Mouse (Mus musculus) fibroblast of lung, adult 2 months (primary cell): ENCODE measurements at regions not wholly inside any gene's neighbourhood (a gene's known extent, or its start where the extent isn't known, plus 50 kb on each side); places are given as distances from the start of the nearest gene placed in this dataset.
"Not testable (repeated sequence)": the region's sequence is repeated elsewhere in the genome, so short reads cannot be mapped to it uniquely, and the experiment has no call there.

ENCODE experiments used
- DNase-seq: peaks from one replicate; pipeline ENCODE4 v3.0.0-alpha.2; 2011; ENCODE audit warnings: low read depth

DNA sequence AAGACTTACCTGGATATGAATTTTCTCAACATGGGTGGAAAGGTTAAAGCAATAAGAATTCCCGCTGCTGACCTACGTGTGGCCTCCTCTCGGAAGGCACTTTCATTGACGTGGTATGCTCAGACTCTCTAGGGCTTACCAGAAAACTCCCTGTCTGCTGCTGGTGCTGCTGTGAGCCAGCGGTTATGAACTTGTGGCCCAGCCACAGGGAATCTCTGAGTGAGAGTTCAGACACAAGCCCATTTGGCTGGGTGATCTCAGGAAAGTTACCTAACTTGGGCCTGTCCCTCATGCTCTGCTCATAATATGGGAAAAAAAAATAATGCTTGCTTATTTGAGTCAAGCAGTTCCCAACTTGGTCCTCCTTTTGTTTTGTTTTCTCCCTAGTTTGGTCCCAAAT, 459.5 kb upstream of the Adamts5 start:
- peak; percentile 58 for DNase-seq

DNA sequence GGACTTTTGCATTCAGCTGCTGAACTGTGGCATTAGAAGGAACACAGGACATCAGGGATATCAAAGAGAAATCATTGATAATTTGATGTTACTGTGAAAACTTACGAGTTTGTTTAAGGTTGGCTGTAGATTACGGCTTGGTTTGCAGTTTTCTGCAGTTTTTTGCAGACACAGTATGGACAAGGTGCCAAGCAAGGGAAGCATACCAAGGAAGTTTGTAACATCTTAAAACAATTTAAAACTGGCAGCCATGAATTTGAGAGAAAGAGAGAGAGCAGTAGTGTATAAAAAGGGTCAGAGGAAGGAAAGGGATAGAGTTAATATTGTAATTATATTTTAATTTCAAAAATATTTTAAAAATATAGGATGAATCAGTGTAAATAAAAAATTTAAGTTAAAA, 453.4 kb upstream of the Adamts5 start:
- no peak for DNase-seq

DNA sequence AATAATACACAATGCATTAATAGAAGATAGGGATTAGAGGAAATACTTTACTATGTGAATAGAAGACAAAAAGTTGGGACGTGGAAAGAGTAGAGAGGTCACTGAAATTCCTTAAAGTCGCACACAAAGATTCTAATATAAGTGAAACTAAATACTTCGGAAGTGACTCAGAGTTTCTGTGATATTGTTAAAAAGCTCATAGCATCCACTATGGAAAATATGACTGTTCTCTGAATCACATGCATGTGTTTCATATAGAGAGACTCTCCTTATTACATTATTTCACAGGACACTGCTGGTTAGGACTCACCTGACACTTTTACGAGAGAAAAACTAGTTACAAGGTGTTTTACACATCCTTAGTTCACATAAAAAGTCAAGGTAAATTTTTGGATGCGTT, 446.1 kb upstream of the Adamts5 start:
- no peak for DNase-seq

DNA sequence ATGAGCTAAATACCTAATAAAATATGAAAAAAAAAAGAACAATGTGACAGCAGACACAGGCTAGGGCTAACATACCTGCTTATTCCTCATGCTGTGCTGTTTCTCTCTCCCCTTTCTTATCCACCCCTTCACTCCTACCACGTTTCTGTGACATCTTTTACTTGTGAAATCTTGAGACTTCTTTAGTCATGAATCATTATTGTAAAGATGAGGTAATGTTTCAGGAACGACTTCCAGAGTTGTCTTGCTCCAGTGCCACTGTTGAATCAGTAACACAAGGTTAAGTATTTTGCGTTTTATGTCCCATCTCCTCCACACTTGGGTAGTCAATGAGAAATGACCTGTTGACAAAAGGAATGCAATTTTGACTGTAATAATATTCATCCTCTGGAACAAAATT, 445.3 kb upstream of the Adamts5 start:
- DNase-seq: no peak

DNA sequence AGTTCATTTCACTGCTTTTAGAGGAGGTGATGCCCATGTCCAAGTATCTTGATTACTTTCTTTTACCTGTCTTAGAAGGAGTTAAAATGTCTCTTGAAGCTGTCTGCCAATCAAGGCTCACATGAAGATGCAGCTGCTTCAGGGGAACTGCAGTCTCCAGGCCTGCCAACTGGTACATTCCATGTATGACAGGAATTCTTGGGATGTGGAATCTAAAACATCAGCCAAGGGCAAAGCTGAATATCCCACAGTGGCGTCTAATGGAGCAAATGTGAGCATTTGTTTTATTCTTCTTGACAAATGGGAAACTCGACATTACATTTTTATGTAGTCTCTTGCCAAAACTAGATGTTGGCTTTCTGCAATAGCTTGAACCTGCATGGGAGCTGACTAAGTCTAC, 438.7 kb upstream of the Adamts5 start:
- DNase-seq: peak; percentile 50

DNA sequence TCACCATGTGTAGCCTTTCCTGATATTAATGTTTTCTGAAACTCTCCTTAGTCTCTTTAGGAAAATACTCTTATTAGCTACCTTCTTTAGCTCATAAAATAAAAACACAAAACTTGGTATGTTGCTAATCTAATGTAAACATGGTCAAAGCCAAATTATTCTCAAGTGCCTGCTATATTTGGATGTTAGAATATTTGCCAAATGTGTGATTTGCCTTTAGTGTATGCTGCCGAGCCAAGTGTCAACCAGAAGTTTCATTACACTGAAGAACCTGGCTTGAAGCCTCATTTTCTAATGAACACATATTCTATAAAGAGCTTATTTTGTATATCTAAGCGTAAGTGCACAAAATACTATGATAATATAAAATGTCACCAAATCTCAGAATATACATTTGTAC, 423.8 kb upstream of the Adamts5 start:
- DNase-seq: no peak

DNA sequence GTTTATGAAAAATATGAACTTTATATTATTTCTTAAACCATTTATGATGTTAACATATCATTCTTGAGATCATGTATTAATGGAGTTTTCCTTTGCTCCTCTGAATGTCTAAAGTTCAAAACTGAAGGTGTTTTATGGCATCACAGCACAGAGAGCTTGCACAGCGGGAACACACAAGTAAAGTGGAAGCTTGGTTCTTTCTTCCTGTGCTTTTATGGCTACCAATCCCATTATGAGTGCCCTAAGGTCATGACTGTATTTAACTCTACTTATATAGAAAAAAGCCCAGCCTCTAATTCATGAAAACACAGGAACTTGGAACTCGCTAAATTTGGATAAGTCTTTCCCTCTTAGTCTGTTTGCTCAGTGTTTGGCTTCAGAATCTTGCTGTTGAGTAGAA, 417.3 kb upstream of the Adamts5 start:
- no peak for DNase-seq

DNA sequence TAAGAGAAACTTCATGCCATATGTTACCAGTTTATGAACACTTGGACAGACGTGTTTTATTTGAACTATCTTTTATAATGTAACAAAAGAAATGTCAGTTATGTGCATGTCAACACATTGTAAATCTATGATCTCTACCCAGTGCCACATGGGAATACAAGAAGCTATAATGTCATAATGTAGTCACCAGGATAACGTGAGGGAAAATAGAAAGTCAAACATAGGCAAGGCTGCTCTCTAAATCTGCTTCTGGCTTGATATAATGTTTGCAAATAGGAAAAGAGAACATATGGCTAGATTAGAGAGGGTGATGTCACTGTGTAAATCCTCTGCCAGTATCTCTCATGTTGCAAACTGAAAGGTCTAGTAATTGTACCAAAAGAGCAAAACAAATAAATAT, 408.1 kb upstream of the Adamts5 start:
- no peak for DNase-seq

DNA sequence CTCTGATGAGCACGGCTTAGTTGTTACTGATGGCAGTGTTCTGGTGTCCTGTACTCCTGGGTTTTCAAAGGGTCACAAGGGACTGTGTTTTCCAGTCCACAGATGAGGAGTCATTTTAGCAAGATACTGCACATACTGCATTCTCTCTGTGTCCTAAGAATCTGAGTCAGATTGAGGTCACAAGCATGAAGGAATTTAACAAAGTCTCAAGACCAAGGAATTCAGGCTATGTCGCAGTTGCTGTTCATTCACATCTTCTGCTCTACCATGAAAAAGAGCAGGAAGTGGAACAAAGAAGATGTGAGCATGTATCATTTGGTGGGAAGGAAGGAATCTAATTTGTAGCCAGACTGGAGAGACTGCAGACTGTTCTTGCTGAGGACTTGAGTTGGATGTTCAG, 402.2 kb upstream of the Adamts5 start:
- no peak for DNase-seq

DNA sequence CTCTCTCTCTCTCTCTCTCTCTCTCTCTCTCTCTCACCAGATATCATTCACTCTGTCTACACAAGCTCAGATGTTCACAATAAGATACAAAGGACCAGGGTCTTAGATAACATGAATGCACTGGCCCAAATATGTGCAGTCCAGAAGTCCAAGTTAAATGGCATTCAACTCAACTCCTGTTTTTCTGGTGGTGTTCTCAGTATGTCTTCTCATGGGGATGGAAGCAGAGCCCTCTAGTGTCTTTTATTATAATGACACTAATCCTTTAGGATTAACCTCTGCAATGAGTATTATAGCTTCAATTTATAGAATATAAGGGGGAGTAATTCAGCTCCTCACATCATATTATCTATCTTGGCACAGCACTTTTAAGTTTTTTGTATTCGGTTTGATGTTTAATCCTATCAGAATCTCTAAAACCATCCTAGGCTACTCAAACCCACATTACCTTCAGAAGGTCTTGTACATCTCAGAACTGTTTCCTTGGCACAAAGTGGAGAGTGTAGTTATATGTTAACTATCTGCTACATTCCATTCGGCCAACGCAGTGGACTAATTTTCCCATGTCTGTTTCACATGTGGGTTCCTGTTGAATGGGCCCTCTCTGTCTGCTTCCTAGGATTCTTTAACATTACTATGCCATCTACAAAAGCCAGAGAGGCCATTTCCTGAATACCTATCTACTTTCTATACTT, 401.0 kb upstream of the Adamts5 start:
- DNase-seq: no peak

DNA sequence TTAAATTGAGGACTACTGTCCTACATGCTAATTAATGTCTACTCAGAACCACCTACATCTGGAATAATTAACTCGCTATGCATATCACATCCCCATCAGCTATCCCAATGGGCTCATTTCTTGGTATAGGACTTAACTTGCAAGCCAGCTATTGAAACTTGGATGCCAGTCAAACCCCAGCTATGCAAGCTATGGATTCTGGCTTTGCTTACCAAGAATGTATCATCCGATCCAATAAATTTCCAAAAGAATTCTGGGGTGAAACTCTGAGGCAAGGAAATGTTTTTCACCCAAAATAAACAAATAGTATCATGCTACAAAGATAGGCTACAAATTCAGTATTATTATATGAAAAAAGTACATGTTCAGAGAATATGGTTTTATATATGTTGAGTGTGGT, 392.8 kb upstream of the Adamts5 start:
- no peak for DNase-seq

DNA sequence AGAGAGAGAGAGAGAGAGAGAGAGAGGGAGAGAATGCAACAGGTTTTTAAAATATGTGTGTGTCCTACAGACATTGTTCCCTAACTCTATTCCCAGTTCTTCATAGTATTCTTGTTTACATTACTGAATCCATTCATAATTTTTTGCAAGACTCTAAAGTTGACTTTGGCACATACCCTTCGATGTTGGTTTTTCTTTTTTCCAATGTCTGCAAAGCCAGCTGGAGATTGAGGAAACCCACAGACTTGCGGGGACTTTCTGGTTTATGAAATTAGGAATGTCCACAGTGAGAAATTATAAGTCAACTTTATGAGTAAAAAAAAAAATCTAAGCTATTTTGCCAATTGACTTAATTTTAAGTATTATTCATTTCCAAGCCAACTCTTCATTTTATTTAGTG, 379.7 kb upstream of the Adamts5 start:
- DNase-seq: peak; percentile 57

DNA sequence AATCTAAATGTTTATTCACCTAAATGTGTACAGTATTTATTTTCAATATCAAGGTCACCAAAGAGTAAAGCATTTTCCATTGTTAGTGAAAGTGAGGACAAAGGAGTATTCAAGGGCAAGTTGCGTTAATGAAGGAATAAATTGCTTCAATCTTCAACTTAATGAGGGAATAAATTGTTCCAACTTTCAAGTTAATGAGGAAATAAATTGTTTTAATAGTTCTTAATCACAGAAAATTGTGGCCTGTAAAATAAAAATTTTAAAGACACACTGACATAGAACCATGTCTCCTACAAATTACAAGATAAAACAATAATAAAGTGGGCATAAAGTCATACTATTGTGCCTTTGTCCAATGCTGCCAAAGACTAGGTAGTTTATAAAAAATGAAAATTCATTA, 375.4 kb upstream of the Adamts5 start:
- DNase-seq: no peak

DNA sequence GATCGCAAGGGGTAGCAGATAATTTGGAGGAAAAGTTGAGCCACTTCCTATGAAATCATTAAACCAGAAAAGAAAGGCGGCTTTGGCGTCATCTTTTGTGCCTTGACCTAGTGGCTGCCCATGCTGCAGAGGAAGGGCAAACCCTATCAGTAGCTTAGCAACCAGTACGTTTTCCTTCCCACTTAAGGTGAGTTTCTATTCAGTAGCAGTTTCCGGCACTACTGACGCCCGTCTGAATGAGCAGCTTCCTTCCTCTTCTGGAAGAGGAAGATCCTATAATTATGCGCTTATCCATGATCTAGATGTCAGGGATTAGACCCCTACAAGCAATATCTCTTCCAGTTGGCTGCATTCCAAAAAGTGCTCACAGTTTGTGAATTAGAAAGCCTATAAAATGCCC, 360.0 kb upstream of the Adamts5 start:
- no peak for DNase-seq

DNA sequence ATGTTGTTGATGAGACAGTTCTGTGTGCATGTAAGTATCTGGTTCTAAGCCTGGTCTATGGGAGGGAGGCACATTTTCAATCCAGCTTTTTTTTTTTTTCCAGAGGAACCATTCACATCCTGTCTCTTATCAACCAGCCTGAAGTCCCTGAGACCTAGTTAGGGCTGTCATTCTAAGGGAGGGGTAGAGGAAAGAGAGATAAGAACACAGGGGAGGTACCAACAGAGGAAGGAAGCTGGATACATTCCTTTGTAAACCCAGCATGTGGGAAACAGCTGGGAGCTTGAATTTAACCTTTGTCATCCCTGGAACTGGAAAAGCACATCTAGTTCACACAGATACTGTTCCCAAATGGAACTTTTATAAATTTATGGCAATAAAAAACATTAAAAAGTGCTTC, 351.0 kb upstream of the Adamts5 start:
- no peak for DNase-seq

DNA sequence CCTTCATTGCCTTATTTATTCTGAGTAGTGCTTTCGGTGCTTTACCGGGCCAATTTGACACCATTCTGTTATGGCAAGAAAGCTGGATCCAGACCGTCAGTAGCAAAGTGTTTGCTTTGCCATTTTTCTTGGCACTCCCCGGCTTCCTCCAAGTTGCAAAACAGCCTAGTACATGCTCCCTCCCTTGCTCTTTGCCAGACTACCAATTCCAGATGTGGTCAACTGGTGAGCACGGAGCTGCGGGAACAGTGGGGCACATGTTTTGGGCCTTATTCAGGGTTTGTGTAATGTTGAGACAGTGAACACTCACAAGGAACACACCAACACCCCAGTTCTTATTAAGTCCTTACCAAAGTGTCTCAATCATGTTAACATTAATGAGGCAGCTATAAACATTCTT, 348.4 kb upstream of the Adamts5 start:
- DNase-seq: peak; percentile 81

DNA sequence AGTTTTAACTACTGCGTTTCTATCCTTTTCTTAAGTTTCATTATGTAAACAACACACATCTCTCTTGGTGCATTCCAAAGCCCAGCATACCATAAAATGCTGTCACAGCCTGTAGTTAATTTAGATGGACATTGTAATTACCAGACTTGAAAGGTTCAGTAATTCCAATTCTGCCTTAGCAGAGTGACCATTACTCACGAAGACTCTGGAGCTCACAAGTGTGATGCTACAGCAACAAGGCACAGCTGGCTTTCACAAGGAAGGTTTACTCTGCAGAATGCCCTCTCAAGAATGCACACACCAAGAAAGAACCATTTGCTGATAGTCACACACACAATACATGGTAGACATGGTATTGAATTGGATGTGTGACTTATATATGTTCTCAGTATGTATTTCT, 342.6 kb upstream of the Adamts5 start:
- DNase-seq: no peak

DNA sequence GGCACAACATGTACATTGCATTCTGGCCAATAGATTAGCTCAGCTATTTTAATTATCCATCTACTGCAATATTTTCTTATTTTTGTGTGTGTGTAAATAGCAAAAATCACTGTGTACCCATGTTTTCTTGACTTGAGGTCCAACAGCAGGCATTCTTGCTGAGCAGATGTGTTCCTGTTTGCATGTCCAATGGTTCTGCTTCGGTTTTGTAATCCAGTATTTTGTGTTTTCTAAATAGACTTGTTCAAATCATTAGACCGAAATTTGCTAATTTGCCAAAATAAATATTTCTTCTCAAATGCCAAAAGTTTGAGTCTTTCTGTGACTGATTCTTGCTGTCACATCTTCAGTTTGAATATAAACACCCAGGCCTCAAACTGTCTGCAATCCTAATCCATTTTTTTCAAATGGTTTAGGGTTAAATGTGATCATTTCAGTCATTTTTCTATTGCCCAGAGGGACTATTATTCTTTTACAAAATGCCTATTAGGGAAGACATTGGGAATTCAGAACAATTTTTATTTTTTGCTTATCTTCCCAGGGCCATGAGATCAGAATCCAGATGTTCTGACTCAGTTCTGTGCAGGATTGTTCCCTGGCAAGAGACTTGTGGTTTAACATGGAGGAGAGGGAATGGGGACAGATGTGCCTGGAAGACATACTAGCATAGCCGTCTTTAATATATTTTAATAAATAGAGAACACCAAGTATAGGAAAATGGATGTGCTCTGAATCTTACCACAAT, 341.3 kb upstream of the Adamts5 start:
- DNase-seq: peak; percentile 65

DNA sequence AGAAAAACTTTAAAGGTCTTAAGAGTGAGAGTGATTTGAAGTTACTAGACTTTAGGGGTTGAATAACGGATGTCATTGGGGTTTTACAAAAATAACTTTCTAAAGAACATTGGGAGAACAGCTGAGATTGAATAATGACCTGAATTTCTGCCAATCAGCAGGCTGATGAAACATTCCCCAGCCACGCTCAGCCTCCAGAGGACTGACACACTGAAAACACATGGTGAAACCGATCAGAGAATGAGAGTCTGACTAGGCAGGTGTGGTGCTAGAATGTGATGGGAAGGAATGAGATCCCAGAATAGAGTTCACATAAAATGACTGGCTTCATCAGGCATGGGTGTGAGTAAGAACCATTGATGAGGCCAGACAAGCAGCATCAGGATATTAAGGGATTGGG, 321.4 kb upstream of the Adamts5 start:
- peak; percentile 81 for DNase-seq

DNA sequence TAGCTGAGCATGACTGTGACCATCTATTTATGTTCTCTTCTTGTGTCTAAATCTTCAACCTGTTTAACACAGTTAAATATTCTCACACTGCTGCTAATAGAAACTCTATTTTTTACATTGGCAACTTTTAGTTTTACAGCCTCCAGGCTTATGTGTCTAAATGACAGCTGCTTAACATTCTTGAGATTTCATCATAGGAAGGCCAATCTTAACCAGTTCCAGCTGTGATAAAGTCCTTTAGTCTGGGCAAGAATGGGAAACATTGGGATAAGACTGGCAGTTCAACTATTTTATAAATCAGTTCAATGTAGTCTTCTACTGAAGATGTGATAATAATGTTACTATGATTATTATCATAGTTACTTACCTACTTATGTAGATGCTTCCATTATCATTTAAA, 308.9 kb upstream of the Adamts5 start:
- DNase-seq: no peak

DNA sequence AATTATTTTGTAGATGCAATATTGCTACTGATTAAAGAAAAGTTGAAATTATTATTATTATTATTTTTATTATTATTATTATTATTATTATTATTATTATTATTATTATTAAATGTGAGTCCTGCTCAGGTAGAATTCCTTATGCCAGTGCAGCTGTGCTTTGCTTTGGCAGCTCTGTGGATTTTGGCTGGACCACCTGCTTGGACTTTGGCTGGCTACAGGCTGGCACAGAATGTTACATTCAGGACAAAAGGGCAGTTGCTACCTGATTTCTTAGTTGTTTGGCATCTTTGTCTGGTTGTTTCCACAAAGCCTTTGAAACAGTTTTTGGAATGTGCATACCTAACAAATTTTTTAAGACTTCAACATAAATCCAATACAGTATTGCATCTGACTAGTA, 307.7 kb upstream of the Adamts5 start:
- DNase-seq: no peak

DNA sequence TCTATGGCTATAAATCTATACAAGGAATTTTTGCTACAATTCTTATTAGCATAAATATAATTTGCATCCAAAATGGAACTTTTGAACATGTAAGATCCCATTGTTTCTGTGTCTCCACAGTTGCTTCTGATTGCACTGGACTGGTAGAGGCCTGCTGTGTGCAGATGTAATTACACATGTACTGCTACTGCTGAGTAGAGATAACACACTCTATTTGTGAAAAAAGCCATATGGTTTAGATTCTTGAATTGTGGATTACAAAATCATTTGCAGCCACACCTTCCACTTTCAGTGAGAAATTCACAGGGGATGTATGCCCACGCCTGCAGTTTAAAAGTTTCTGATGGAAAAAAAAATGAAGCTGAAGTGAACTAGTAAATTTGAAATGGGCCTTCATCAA, 288.2 kb upstream of the Adamts5 start:
- DNase-seq: no peak

DNA sequence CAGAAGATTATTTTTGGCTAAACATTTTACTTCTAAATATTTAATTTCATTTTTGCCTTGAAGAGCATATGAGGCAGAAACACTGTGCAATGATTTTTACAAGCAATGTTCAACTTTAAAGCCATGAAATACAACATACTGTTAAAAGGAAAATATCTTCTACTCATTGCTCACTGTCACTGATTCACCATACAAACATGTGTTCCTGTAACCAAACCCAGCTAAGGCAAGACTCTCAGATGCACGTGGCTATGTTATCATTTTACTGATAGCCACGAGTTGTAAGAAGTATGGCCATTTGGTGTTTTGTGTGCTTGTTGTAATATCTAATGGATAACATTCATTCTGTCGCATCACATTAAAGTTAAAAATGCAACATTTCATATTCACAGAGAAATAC, 287.3 kb upstream of the Adamts5 start:
- no peak for DNase-seq

DNA sequence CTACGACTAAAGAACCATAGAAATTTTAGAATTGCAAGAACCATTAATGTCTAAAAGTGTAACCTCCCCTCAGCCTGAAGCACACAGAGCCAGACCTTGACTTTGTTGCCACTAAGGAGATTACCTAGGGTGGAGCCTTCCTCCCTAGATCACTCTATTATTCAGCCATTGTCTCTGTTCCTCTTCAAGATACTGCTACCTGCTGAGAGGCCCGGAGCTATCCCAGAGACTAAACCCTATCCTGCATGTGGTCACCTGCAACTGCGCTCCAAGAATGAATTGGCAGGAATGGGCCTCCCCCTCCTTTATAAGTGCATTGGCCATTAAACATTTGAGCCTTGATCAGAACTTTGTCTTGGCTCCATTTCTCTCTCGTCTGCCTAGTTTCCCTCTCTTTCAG, 286.0 kb upstream of the Adamts5 start:
- not testable (repeated sequence) for DNase-seq
